Mouse (Mus musculus): ENCODE results near the gene Ifi209.
"Not testable (repeated sequence)": the region's sequence is repeated elsewhere in the genome, so short reads cannot be mapped to it uniquely, and the experiment has no call there.

Gene Ifi209

GRCm38 (mm10) chr1:173630622-173631021 is at the start of gene Ifi209:
TSS of gene Ifi209 (plus strand) at chr1:173630917.
- not testable (repeated sequence) for DNase-seq (ENCODE audit: low spot score in 2 of 2)

DNA sequence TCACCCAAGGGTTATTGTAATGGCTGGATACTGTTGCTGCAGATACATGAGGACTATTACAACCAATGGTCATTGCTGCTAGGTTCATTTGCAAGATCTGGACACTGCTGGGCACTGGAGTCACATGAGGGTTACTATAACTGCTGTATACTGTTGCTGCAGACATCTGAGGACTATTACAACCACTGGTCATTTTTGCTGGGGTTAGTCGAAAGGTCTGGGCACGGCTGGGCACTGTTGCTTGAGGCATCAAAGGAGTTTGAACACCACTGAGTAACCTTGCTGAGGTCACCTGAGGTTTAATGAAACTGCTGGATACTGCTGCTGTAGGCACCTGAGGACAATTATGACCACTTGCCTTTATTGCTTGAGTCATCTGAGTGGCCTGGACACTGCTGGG is 41.0 kb upstream of the Ifi209 start:
- not testable (repeated sequence) for DNase-seq (ENCODE audit: low spot score in 2 of 2)

- not testable (repeated sequence) for DNase-seq (ENCODE audit: low spot score in 2 of 2)
These were observed 31.8 kb upstream of the Ifi209 start, which contains the start of gene Ifi213 for GRCm38 (mm10) chr1:173598838-173599494. TSS of gene Ifi213 (minus strand) at chr1:173599274.

DNA sequence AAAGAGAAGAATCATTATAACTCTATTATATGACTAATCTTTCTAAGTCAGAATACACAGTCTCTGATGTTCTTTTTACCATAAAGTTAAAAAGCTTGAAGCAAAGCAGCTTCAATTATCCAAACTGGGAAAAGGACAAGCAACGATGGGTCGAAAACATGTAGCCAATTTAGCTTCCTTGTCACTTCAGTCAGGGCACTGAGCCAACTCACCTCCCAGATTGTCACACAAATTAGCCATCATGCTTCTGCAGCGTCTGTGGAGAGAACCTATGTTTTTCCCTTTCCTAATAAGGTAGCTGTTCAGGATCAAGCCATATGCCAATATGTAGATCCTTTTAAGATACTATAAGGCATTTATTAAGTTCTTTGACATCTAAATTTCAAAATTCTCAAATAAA is 20.4 kb upstream of the Ifi209 start:
- DNase-seq (ENCODE audit: low spot score in 2 of 2): not testable (repeated sequence)

- not testable (repeated sequence) for DNase-seq (ENCODE audit: low spot score in 2 of 2)
These were observed 8.5 kb upstream of the Ifi209 start for GRCm38 (mm10) chr1:173622216-173622615.

GRCm38 (mm10) chr1:173624052-173624451 is 6.7 kb upstream of the Ifi209 start:
- DNase-seq (ENCODE audit: low spot score in 2 of 2): no peak

- no peak for DNase-seq (ENCODE audit: low spot score in 2 of 2)
These were observed 4.0 kb upstream of the Ifi209 start for GRCm38 (mm10) chr1:173626686-173627085.

- DNase-seq (ENCODE audit: low spot score in 2 of 2): no peak
These were observed 3.4 kb downstream of the Ifi209 start for GRCm38 (mm10) chr1:173633969-173634645.

GRCm38 (mm10) chr1:173645393-173645792 is 14.7 kb downstream of the Ifi209 start:
- DNase-seq (ENCODE audit: low spot score in 2 of 2): no peak

DNA sequence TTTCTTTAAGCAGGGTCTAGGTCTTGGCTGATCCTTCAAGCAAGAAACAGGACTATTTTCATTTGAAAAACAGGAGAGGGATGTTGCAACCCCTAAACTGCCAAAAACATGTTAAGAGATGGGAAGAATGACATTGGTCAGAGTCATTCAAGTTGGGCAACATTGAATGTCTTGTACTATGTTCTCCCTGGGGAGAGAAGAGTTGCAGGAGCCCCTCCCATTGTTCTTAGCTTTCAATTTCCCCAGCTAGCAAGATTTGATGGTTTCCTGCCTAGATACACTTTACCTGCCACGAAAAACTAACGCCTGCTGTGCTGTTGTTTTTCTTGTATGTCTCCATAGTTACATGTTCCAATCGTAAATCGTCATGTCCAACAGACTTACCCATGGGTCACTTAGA is 27.3 kb downstream of the Ifi209 start:
- no peak for DNase-seq (ENCODE audit: low spot score in 2 of 2)

- not testable (repeated sequence) for DNase-seq (ENCODE audit: low spot score in 2 of 2)
These were observed 42.9 kb downstream of the Ifi209 start, which contains the start of gene Ifi208 for GRCm38 (mm10) chr1:173673458-173674097. TSS of gene Ifi208 (plus strand) at chr1:173673675.

GRCm38 (mm10) chr1:173678605-173679004 is 47.9 kb downstream of the Ifi209 start:
- not testable (repeated sequence) for DNase-seq (ENCODE audit: low spot score in 2 of 2)

DNA sequence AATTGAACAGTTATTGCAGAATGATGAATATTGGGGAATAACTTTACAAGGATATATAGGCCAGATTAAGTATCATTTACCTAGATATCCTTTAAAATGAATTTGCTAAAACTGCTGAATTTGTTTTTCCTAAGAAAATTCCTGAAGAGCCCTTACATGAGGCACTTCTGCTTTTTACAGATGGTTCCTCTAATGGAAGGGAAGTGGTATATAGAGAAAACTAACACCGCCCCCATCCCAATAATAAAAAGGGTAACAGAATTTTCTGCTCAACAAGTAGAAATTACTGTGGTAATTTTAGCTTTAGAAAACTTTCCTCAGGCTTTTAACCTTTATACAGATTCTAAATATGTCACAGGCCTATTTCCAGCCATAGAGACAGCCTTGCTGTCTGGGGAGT is 63.6 kb downstream of the Ifi209 start:
- no peak for DNase-seq (ENCODE audit: low spot score in 2 of 2)

Measured in right cerebral cortex, adult 2 months (tissue).